Mouse (Mus musculus) macrophage (primary cell): ENCODE data around the gene Tet2. TPM values are rescaled to one million over a fixed set of nuclear protein-coding genes. Genes with fewer than 3 reads are reported as not detected.

Experiments used
- H3K27ac ChIP-seq: fragments of 350-480 bp; formaldehyde crosslinking; 2 replicates; pipeline ENCODE4 v1.9.0; 2021
- H3K36me3 ChIP-seq: fragments of 350-480 bp; formaldehyde crosslinking; 2 replicates; pipeline ENCODE4 v1.9.0; 2021; ENCODE audit errors: inconsistent target
- H3K4me3 ChIP-seq: fragments of 350-480 bp; formaldehyde crosslinking; 2 replicates; pipeline ENCODE4 v1.9.0; 2021; ENCODE audit errors: inconsistent target
- H3K79me2 ChIP-seq: fragments of 350-480 bp; formaldehyde crosslinking; 2 replicates; pipeline ENCODE4 v1.9.0; 2021; ENCODE audit errors: inconsistent target
- WGBS: methylation state at CpG from one replicate; pipeline ENCODE4 v1.1.7; 2026; ENCODE audit warnings: inconsistent platforms; ENCODE audit not compliant: missing documents; 5-methylcytosine and 5-hydroxymethylcytosine counted together
- polyA plus RNA-seq: library from polyadenylated mRNA; stranded (reverse); fragments of 250-400 nt; gene quantifications from 3 replicates; pipeline ENCODE4 v1.2.4, GENCODE M21; 2018; ENCODE audit warnings: inconsistent platforms

Tet2 gene
- polyA plus RNA-seq, 1 experiment from 2014 or later, result 13.5 TPM

GRCm38 (mm10) chr3:133473781-133474180 lies 71.2 kb downstream of the Tet2 start:
- 100% methylated on average over 1 of the region's 1 CpGs for WGBS
- Histone ChIP-seq H3K79me2 (no peaks in the 10 kb centered on the region), H3K27ac (no peak overlapping the region), H3K4me3 (no peak overlapping the region), H3K36me3 (peaks cover 76% of the 10 kb centered on the region)

GRCm38 (mm10) chr3:133471101-133471500 lies 73.8 kb downstream of the Tet2 start:
- no peak overlapping the region for H3K27ac ChIP-seq
- H3K79me2 ChIP-seq, result no peaks in the 10 kb centered on the region
- 100% methylated on average over 4 of the region's 4 CpGs for WGBS
- H3K4me3 ChIP-seq, result no peak overlapping the region
- peaks cover 92% of the 10 kb centered on the region for H3K36me3 ChIP-seq

- no peak overlapping the region for H3K4me3 ChIP-seq
- H3K36me3 ChIP-seq, result peaks cover 80% of the 10 kb centered on the region
- H3K79me2 ChIP-seq, result no peaks in the 10 kb centered on the region
- 94% methylated on average over 7 of the region's 7 CpGs for WGBS
- H3K27ac ChIP-seq, result no peak overlapping the region
Measured at GRCm38 (mm10) chr3:133468883-133469282, 76.1 kb downstream of the Tet2 start.

GRCm38 (mm10) chr3:133463233-133463632 lies 81.7 kb downstream of the Tet2 start:
- Histone ChIP-seq H3K79me2 (no peaks in the 10 kb centered on the region), H3K27ac (no peak overlapping the region), H3K4me3 (no peak overlapping the region), H3K36me3 (peaks cover 38% of the 10 kb centered on the region)
- WGBS, result 55% methylated on average over 3 of the region's 3 CpGs

DNA sequence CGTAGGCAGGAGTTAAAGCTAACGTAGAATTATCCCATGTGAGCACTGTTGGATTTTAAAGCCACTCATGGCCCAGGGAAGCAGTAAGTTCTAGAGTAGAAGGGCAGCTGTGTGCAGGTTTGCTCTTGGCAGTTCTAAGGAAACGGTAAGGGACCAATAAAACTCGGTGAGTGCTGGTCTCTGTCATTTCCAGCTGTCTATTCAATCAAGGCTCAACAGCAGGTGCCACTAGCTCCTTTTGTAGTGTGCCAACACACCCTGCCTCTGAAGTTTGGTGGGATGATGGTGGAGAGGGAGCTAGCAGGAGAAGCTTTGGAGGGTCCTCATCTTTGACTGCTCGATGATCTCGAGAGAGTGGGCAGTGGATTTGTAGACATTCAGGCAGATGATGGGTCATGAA lies 82.5 kb downstream of the Tet2 start:
- no peak overlapping the region for H3K4me3 ChIP-seq
- WGBS, result 98% methylated on average over 6 of the region's 6 CpGs
- H3K36me3 ChIP-seq, result peaks cover 30% of the 10 kb centered on the region
- H3K79me2 ChIP-seq, result no peaks in the 10 kb centered on the region
- H3K27ac ChIP-seq, result no peak overlapping the region

DNA sequence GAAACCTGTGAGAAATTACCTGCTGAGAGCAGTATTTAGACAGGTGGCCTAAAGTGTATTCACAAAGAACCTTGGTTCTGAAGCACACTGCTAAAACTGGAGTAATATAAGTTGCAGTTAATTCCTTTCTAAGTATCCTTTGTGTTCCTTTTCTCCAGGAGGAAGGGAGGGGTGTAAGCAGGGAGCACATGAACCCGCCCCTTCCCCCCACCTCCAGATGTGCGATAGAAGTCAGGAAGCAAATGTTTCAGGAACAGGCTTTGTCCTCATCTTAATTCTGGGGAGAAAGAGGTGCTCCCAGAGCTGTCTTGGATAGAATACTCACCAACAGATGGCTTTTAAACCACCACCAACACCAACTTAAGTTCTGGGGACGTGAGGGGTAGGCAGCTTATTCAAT lies 82.9 kb downstream of the Tet2 start:
- no peaks in the 10 kb centered on the region for H3K79me2 ChIP-seq
- peaks cover 26% of the 10 kb centered on the region for H3K36me3 ChIP-seq
- H3K4me3 ChIP-seq, result no peak overlapping the region
- no peak overlapping the region for H3K27ac ChIP-seq
- 94% methylated on average over 3 of the region's 3 CpGs for WGBS

GRCm38 (mm10) chr3:133459174-133459573 lies 85.8 kb downstream of the Tet2 start:
- Histone ChIP-seq H3K4me3 (no peak overlapping the region), H3K27ac (no peak overlapping the region), H3K79me2 (no peaks in the 10 kb centered on the region), H3K36me3 (0 out of 2 replicates have a peak, but pooled peaks cover 7% of the 10 kb centered on the region)
- WGBS, result 92% methylated on average over 1 of the region's 1 CpGs

- no peaks in the 10 kb centered on the region for H3K36me3 ChIP-seq
- H3K27ac ChIP-seq, result no peak overlapping the region
- 92% methylated on average over 8 of the region's 8 CpGs for WGBS
- no peak overlapping the region for H3K4me3 ChIP-seq
- no peaks in the 10 kb centered on the region for H3K79me2 ChIP-seq
Measured at GRCm38 (mm10) chr3:133453896-133454295, 91.0 kb downstream of the Tet2 start.

DNA sequence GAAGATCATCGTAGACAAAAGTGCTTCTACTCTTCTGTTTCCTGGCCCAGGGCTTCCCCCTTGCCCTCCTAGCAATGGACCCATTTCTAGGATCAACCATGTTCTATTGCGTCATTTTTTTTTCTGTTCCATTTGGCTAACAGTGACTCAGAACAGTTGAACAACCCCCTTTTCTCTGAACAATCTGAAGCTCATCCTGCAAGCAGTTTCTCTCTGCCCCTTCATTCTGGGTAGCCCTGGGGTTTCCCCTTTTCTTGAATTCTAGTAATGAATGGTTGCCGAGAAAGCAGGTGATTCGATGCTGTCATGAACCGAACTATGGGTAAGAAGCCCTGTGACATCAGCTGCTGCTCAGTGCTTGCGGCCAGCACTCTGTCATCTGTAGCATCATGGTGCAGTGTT lies 108.0 kb downstream of the Tet2 start:
- H3K27ac ChIP-seq, result no peak overlapping the region
- H3K36me3 ChIP-seq, result no peaks in the 10 kb centered on the region
- WGBS, result 71% methylated on average over 6 of the region's 6 CpGs
- H3K79me2 ChIP-seq, result no peaks in the 10 kb centered on the region
- no peak overlapping the region for H3K4me3 ChIP-seq

- 61% methylated on average over 4 of the region's 4 CpGs for WGBS
- H3K79me2 ChIP-seq, result no peaks in the 10 kb centered on the region
- no peak overlapping the region for H3K27ac ChIP-seq
- H3K4me3 ChIP-seq, result no peak overlapping the region
- H3K36me3 ChIP-seq, result no peaks in the 10 kb centered on the region
Measured at GRCm38 (mm10) chr3:133436279-133436860, 108.6 kb downstream of the Tet2 start.

DNA sequence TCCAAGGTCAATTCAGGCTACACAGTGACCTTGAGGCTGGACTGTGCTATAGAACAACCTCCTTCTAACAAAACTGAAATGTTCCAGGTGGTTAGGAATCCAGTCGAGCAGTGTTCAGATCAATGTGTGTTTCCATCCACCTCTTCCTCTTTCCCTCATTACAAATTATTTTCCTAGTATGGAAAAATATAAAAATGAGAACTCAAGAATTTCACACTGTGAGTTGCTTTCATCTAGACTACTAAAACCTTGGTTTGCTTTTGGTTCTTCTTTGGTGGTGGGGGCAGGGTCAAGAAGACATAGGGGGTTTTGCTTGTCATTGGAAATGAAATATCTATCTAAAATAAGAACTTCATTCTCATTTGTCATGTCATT lies 109.2 kb downstream of the Tet2 start:
- no peak overlapping the region for H3K27ac ChIP-seq
- WGBS, result 71% methylated on average over 1 of the region's 1 CpGs
- no peaks in the 10 kb centered on the region for H3K36me3 ChIP-seq
- no peak overlapping the region for H3K4me3 ChIP-seq
- H3K79me2 ChIP-seq, result no peaks in the 10 kb centered on the region

- 88% methylated on average over 6 of the region's 6 CpGs for WGBS
- Histone ChIP-seq H3K4me3 (no peak overlapping the region), H3K27ac (no peak overlapping the region), H3K36me3 (no peaks in the 10 kb centered on the region), H3K79me2 (no peaks in the 10 kb centered on the region)
Measured at GRCm38 (mm10) chr3:133435141-133435773, 109.7 kb downstream of the Tet2 start.

DNA sequence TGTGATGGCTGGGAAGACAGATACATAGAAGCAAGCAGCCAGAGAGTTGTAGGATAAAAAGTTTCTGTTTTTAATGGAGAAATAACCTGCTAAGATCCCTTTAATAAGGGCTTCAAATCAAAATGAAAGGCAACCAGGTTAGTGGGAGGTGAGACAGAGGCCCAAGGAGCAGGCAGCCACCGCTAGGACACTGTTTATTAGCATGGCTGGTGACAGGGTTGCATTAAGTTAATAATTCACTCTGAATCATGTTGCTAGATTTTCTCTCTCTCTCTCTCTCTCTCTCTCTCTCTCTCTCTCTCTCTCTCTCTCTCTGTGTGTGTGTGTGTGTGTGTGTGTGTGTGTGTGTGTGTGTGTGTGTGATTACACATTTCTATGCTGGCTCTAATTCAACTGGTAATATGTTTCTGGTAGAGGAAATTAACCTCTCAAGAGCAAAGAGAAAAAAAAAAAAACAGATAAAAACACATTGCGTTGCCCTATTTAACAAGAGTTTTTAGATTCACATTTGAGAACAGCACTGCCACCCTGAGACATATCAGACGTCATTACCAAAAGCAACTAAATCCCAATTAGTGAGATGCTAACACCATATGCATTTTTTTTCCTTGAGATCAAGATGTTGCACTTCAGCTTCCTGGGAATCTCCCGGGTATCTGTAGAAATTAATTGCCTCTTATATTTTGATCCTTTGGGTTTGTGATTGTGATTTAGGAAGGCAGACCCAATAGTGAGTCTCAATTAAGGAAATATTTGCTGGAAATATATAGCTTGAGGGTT lies 115.4 kb downstream of the Tet2 start:
- no peak overlapping the region for H3K27ac ChIP-seq
- 94% methylated on average over 4 of the region's 4 CpGs for WGBS
- H3K36me3 ChIP-seq, result no peaks in the 10 kb centered on the region
- H3K4me3 ChIP-seq, result no peak overlapping the region
- no peaks in the 10 kb centered on the region for H3K79me2 ChIP-seq

DNA sequence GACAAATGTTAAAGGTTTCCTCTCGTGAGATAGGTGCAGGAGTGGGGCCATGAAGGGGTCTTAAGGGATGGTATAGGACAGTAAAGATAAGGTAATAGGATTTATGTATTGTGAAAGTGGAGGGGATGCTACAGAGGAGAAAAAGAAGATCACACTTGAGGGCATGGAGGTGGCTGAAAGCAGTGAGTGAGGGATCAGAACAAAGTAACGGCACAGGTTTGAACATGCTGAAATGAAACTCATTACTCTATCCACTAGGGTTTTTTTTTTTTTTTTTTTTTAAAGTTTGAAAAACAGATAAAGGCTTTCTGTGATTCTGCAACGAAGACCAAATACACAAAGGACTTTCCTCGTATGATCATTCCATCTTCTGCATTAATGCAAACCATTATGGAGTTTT lies 116.9 kb downstream of the Tet2 start:
- WGBS, result 93% methylated on average over 4 of the region's 4 CpGs
- Histone ChIP-seq H3K27ac (no peak overlapping the region), H3K36me3 (no peaks in the 10 kb centered on the region), H3K79me2 (no peaks in the 10 kb centered on the region), H3K4me3 (no peak overlapping the region)

GRCm38 (mm10) chr3:133423073-133423472 lies 121.9 kb downstream of the Tet2 start:
- H3K27ac ChIP-seq, result no peak overlapping the region
- H3K36me3 ChIP-seq, result no peaks in the 10 kb centered on the region
- no peaks in the 10 kb centered on the region for H3K79me2 ChIP-seq
- no peak overlapping the region for H3K4me3 ChIP-seq
